Mouse (Mus musculus): ENCODE data around the gene Abcb10.

DNA sequence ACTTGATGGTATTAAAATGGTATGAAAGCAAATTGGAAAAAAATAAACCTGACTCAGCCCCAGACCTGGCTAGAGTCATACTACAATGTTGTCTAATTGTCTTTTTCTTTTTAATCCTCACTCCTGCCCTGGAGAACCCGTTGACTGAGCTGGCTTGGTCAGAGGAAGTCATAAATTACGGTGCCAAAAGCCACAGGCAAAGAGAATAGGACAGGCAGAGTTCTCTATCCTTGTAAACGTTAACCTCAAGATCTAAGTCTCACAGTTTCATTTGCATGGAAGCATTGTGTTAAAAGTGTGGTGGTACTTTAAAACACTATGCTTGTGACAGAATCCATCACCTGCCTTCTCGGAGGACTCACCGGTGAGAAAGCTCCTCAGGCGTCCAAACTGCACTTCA lies 24.9 kb upstream of the Abcb10 start:
- TF ChIP-seq ZC3H11A (IDR thresholded peaks at IDR 0.05; ENCODE audit: borderline replicate concordance, low read depth, low read length) (no peak), ZNF384 (IDR thresholded peaks at IDR 0.05; ENCODE audit: low read depth, low read length) (no peak)

All from ES-E14 (cell line).